Mouse (Mus musculus): Measurements from ENCODE around the gene P2rx6. TPM values are rescaled to one million over a fixed set of nuclear protein-coding genes. Genes with fewer than 3 reads are reported as not detected.
A peak's percentile ranks its signal among the peaks of the same experiment; 100 is the strongest.
"Not testable (repeated sequence)": the region's sequence is repeated elsewhere in the genome, so short reads cannot be mapped to it uniquely, and the experiment has no call there.

Gene P2rx6
- polyA plus RNA-seq, 1 experiment from 2014 or later: 1.4 TPM

GRCm38 (mm10) chr16:17614740-17615139, 53.1 kb downstream of the P2rx6 start:
- WGBS: 89% methylated on average over 6 of the region's 6 CpGs
- H3K4me1 ChIP-seq; H3K36me3 ChIP-seq; H3K4me2 ChIP-seq (replicated peaks); H3K27ac ChIP-seq (replicated peaks); H3K9me3 ChIP-seq; H3K4me3 ChIP-seq; H3K9ac ChIP-seq (replicated peaks); H3K27me3 ChIP-seq; ATAC-seq (ENCODE audit: low FRiP score, low read depth): not testable (repeated sequence)

GRCm38 (mm10) chr16:17616212-17616611, 54.5 kb downstream of the P2rx6 start:
- 87% methylated on average over 5 of the region's 5 CpGs for WGBS
- Histone ChIP-seq H3K27me3 (0 out of 2 replicates have a peak, but pooled peaks cover 6% of the 10 kb centered on the region), H3K4me2 (replicated peaks) (no peak overlapping the region), H3K9ac (replicated peaks) (no peak overlapping the region), H3K4me3 (no peak overlapping the region), H3K9me3 (no peaks in the 10 kb centered on the region), H3K27ac (replicated peaks) (no peak overlapping the region), H3K36me3 (0 out of 2 replicates have a peak, but pooled peaks cover 1% of the 10 kb centered on the region), H3K4me1 (peaks cover 12% of the 10 kb centered on the region)
- no peak for ATAC-seq (ENCODE audit: low FRiP score, low read depth)

DNA sequence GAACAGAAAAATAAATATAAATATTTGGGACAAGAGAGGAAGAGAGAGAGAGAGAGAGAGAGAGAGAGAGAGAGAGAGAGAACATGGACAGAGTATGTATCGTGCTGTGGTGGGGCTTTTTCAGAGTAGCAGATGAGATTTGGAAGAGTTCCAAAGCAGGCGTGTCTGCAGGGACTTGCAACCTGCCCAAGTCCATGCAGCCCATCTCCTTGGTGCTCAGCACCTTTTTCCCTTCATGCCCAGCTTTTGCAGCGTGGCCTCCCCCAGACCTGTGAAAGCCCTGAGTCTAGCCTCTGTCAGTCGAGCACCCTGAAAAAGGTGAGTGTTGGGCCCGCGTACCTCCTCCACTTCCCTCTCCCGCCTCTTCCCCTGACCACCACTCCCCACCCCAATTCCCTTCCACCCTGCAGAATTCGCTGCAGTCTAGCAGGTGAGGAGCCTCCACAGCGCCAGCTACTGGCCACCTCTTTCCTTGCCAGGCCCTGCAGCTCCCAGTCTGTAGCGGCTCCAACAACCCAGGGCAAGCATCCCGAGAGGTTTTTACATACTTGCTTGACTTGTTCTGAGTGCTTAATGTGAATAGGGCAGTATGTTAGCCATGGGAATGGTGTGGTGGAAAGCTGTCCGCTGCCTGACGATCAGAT, 56.4 kb downstream of the P2rx6 start:
- H3K27me3 ChIP-seq: 0 out of 2 replicates have a peak, but pooled peaks cover 6% of the 10 kb centered on the region
- ATAC-seq (ENCODE audit: low FRiP score, low read depth): no peak
- peaks cover 12% of the 10 kb centered on the region for H3K36me3 ChIP-seq
- no peak overlapping the region for H3K27ac ChIP-seq (replicated peaks)
- H3K4me2 ChIP-seq (replicated peaks): no peak overlapping the region
- H3K9ac ChIP-seq (replicated peaks): no peak overlapping the region
- H3K4me3 ChIP-seq: no peak overlapping the region
- peaks cover 12% of the 10 kb centered on the region for H3K4me1 ChIP-seq
- H3K9me3 ChIP-seq: no peaks in the 10 kb centered on the region
- 26% methylated on average over 13 of the region's 13 CpGs for WGBS

- peaks cover 23% of the 10 kb centered on the region for H3K36me3 ChIP-seq
- peak within 1 kb of the TSS; percentile 83 for H3K9ac ChIP-seq (replicated peaks)
- H3K4me3 ChIP-seq: peak within 1 kb of the TSS; percentile 81
- H3K27ac ChIP-seq (replicated peaks): no peak within 1 kb of the TSS
- WGBS: 4% methylated on average over 60 of the region's 60 CpGs
- H3K9me3 ChIP-seq: no peaks in the 10 kb centered on the region
- peaks cover 12% of the 10 kb centered on the region for H3K4me1 ChIP-seq
- H3K4me2 ChIP-seq (replicated peaks): peak within 1 kb of the TSS; percentile 65
- 0 out of 2 replicates have a peak, but pooled peaks cover 6% of the 10 kb centered on the region for H3K27me3 ChIP-seq
- ATAC-seq (ENCODE audit: low FRiP score, low read depth): peak; percentile 74
Measured at GRCm38 (mm10) chr16:17619198-17620105, 57.8 kb downstream of the P2rx6 start, which contains the start of gene Smpd4. Gene Smpd4, plus strand, starts transcription at chr16:17619354.

GRCm38 (mm10) chr16:17621936-17622335, 60.3 kb downstream of the P2rx6 start:
- H3K4me3 ChIP-seq: no peak overlapping the region
- no peaks in the 10 kb centered on the region for H3K9me3 ChIP-seq
- peaks cover 12% of the 10 kb centered on the region for H3K4me1 ChIP-seq
- H3K27me3 ChIP-seq: 0 out of 2 replicates have a peak, but pooled peaks cover 6% of the 10 kb centered on the region
- no peak overlapping the region for H3K9ac ChIP-seq (replicated peaks)
- 95% methylated on average over 1 of the region's 1 CpGs for WGBS
- no peak for ATAC-seq (ENCODE audit: low FRiP score, low read depth)
- no peak overlapping the region for H3K4me2 ChIP-seq (replicated peaks)
- peaks cover 44% of the 10 kb centered on the region for H3K36me3 ChIP-seq
- no peak overlapping the region for H3K27ac ChIP-seq (replicated peaks)

- no peak for ATAC-seq (ENCODE audit: low FRiP score, low read depth)
- WGBS: 69% methylated on average over 8 of the region's 8 CpGs
- H3K36me3 ChIP-seq: peaks cover 80% of the 10 kb centered on the region
Measured at GRCm38 (mm10) chr16:17625488-17626268, 64.0 kb downstream of the P2rx6 start.

DNA sequence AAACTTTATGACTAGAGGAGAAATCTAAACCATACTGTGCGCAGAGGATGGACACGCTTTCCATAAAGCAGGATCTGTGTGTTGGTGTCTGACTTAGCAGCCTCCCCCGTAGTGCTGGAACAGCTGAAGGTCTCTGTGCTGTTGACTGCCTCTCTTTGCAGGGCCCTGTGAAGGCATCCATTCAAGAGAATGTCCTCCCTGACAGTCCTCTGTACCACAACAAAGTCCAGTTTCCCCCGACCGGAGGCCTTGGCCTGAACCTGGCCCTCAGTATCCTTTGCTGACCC, 64.5 kb downstream of the P2rx6 start:
- H3K27ac ChIP-seq (replicated peaks): no peak overlapping the region
- H3K27me3 ChIP-seq: no peaks in the 10 kb centered on the region
- 95% methylated on average over 5 of the region's 5 CpGs for WGBS
- H3K9ac ChIP-seq (replicated peaks): no peak overlapping the region
- no peaks in the 10 kb centered on the region for H3K9me3 ChIP-seq
- ATAC-seq (ENCODE audit: low FRiP score, low read depth): no peak
- H3K36me3 ChIP-seq: peaks cover 82% of the 10 kb centered on the region
- H3K4me3 ChIP-seq: no peak overlapping the region
- H3K4me2 ChIP-seq (replicated peaks): no peak overlapping the region
- no peaks in the 10 kb centered on the region for H3K4me1 ChIP-seq

More at GRCm38 (mm10) chr16:17625488-17626268, 64.0 kb downstream of the P2rx6 start:
- H3K27me3 ChIP-seq: no peaks in the 10 kb centered on the region
- no peaks in the 10 kb centered on the region for H3K9me3 ChIP-seq
- peaks cover 2% of the 10 kb centered on the region; the same call in 1 of the 2 replicates for H3K4me1 ChIP-seq
- no peak overlapping the region for H3K4me2 ChIP-seq (replicated peaks)
- no peak overlapping the region for H3K9ac ChIP-seq (replicated peaks)
- no peak overlapping the region for H3K27ac ChIP-seq (replicated peaks)
- H3K4me3 ChIP-seq: no peak overlapping the region

Other genes starting within 250 kb of the P2rx6 start
- gene Serpind1, start 230.5 kb upstream of the P2rx6 start, polyA plus RNA-seq (2016; fragmentation: Nextera tagmentation; extraction: Ambion mirVana): 0.46 and 0.58 TPM in 2 replicates
- 17.0 and 18.3 TPM in 2 replicates for gene Snap29, start 155.9 kb upstream of the P2rx6 start, polyA plus RNA-seq (2016; fragmentation: Nextera tagmentation; extraction: Ambion mirVana)
- 64.6 and 70.8 TPM in 2 replicates for gene Pi4ka, start 155.6 kb upstream of the P2rx6 start, polyA plus RNA-seq (2016; fragmentation: Nextera tagmentation; extraction: Ambion mirVana)
- gene Crkl, start 109.9 kb upstream of the P2rx6 start, polyA plus RNA-seq (2016; fragmentation: Nextera tagmentation; extraction: Ambion mirVana): 98.2 and 100 TPM in 2 replicates
- gene Aifm3, start 72.3 kb upstream of the P2rx6 start, polyA plus RNA-seq (2016; fragmentation: Nextera tagmentation; extraction: Ambion mirVana): 4.0 and 7.8 TPM in 2 replicates
- 107 and 118 TPM in 2 replicates for gene Lztr1, start 53.2 kb upstream of the P2rx6 start, polyA plus RNA-seq (2016; fragmentation: Nextera tagmentation; extraction: Ambion mirVana)
- 53.1 and 61.2 TPM in 2 replicates for gene Thap7, start 30.7 kb upstream of the P2rx6 start, polyA plus RNA-seq (2016; fragmentation: Nextera tagmentation; extraction: Ambion mirVana)
- 0.27 and 0.40 TPM in 2 replicates for gene Lrrc74b, start 638 bp upstream of the P2rx6 start, polyA plus RNA-seq (2016; fragmentation: Nextera tagmentation; extraction: Ambion mirVana)
- gene Slc7a4, start 21.3 kb downstream of the P2rx6 start, polyA plus RNA-seq (2016; fragmentation: Nextera tagmentation; extraction: Ambion mirVana): 4.5 and 5.6 TPM in 2 replicates
- 36.3 and 38.2 TPM in 2 replicates for gene Smpd4, start 57.5 kb downstream of the P2rx6 start, polyA plus RNA-seq (2016; fragmentation: Nextera tagmentation; extraction: Ambion mirVana)
- 7.1 and 7.9 TPM in 2 replicates for gene Ccdc74a, start 84.6 kb downstream of the P2rx6 start, polyA plus RNA-seq (2016; fragmentation: Nextera tagmentation; extraction: Ambion mirVana)
- gene Med15, start 171.0 kb downstream of the P2rx6 start, polyA plus RNA-seq (2016; fragmentation: Nextera tagmentation; extraction: Ambion mirVana): 47.4 and 48.0 TPM in 2 replicates
- 52.8 and 57.9 TPM in 2 replicates for gene Klhl22, start 197.7 kb downstream of the P2rx6 start, polyA plus RNA-seq (2016; fragmentation: Nextera tagmentation; extraction: Ambion mirVana)
- gene Scarf2, start 235.4 kb downstream of the P2rx6 start, polyA plus RNA-seq (2016; fragmentation: Nextera tagmentation; extraction: Ambion mirVana): 10.1 and 12.1 TPM in 2 replicates

Measured in midbrain, embryonic 12.5 days (tissue).